Mouse (Mus musculus) frontal cortex, postnatal 36 days (tissue): ENCODE data around the gene Elavl1.

Source experiments
- DNase-seq, 2 experiments: peaks; one replicate each; pipeline ENCODE4 v3.0.0; 2022; ENCODE audit warnings: low spot score in 2 of 2

Gene Elavl1

DNA sequence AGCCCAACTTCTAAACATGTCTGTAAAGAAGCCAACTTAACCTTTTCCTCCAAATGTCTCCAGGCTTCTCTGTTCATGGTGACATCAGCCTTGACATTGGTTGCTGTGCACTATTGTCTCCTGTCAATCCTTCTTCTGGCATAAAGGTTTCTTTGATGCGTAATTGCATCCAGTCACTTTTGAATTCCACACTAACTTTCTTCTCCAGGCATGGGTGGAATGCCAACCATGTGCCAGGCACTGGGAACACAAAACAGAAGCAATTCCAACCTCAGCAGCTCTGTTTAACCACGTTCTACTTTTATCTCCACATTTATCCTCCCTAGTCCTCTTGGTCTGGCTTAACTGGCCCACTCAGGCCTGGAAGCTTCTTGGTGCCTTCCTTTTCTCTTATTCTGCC is 4.2 kb downstream of the Elavl1 start:
- DNase-seq = no peak

DNA sequence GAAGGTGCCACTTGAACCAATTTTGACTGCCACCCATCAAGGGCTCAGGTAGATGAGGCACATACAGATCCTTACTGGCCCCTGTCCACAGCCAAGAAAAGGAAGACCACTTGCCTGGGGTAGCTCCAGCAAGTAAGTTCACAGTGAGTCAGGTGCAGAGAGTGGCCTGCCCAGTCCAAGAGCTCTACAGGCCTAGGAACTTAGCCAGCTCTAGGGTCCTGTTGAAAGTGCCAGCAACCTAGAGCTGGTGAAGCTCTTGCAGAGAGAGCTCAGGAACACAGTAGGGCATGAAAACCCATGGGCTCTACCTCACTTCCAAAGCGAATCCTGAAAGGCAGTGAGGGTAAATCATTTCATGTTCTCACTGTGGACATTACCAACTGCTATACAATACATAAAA is 4.8 kb downstream of the Elavl1 start:
- DNase-seq = no peak

- DNase-seq = no peak
Measured at GRCm38 (mm10) chr8:4319573-4319872, 5.7 kb downstream of the Elavl1 start.

DNA sequence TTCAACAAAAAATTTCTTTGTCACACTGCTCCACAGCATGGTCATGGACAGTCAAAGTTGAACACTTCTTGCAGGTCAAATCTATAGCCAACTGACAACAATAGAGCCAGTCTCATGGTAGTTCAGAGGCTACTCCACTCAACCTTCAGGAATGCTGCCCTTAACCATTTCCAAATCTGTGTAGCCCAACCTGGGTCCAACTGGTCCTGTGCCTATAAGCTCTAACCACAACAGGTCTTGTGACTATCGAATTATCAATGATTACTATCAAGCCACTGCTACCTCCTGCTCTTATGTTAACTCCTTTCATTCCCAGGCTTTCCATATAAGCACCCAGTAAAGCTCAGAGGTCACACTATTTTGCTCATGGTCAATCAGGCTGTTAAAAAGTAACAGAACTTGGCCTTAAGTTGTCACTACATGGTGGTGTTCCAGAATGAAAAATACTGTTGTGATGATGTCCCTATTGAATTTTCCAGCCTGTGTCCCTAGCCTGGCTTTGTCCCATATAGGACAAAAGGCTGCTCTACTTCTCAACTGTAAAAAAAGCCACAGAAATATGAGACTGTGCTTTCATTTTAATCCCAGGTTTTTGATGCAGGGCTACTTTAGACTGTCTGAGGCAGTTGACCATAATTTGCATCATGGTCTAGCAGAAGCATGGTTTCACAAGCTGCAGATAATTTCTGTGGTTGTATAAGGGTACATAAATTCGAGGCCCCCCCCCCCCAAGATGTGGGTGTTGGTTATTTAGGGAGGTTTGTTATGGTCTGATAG is 6.2 kb downstream of the Elavl1 start:
- no peak for DNase-seq

DNA sequence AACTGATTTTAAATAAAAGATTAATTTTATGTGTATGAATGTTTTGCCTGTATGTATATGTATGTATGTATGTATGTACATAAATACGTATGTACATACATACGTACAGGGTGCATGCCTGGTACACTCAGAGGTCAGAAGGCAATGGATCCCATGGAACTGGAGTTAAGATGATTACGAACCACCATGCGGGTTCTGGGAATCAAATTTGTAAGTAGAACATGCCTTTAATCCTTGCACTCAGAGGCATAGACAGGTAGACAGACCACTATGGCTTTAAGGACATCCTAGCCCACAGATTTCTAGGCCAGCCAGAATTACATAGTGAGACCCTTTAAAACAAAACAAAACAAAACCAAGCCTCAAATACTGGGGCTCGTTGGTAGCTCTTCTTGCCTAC is 7.1 kb downstream of the Elavl1 start:
- DNase-seq = no peak

GRCm38 (mm10) chr8:4314852-4315251 is 10.4 kb downstream of the Elavl1 start:
- DNase-seq = no peak

DNA sequence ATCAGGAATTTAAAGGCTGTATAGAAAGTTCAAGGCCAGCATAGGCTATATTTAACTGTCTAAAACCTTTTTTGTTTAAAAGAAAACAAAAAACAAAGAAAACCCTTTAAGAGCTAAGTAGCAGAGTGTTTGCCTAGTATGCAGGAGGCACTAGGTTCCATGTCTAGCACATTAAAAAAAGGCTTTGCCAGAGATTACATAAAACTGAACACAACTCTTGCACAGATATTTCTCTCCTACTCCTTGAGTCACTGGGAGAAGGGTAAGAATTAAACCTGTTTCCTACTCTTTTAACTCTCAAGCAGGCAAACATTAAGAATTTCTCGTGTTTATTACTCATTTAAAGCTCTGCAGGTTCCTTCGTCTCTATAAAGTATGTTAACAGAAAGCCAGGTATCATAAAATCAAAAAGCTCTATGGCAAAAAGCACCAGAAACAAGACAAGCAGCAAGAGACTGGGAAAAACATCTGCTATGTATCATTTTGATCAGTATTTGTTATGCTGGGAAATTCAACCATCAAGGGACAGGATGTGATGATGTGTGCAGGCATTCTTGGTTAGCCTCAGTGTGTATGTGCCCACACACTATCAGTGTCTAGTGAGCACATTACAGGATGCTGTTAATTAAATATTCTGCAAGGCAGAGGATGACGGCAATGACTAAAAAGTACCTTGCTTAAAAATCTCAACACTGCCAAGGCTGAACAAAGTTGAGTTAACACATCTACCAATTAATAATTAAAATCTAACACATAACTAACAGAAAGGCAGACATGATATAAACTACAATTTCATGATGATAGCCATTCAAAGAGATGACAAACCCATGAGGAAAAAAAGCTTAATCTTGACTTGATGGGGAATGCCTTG is 11.7 kb downstream of the Elavl1 start:
- DNase-seq = no peak

- no peak for DNase-seq
Measured at GRCm38 (mm10) chr8:4312104-4312503, 13.1 kb downstream of the Elavl1 start.

DNA sequence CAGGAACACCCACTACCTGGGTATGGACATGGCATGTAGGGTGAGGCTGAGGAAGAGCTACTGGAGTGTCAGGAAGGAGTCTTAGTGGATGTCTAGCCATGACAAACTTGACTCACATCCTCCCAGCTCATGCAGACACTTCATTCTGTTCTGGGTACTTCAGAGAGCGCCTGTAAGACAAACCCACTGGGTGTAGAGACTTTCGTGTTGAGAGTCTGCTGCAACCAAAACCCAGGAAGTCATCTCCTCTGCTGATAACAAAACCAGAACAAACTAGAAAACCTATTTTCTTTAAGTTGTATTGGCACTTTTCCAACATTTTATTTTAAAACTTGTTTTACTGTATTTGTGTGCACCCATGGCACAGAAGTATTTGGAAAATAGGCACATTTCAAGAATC is 19.4 kb downstream of the Elavl1 start:
- DNase-seq = no peak

GRCm38 (mm10) chr8:4304124-4304547 is 21.1 kb downstream of the Elavl1 start:
- DNase-seq = no peak

GRCm38 (mm10) chr8:4297822-4298221 is 27.4 kb downstream of the Elavl1 start:
- DNase-seq = no peak

- no peak for DNase-seq
Measured at GRCm38 (mm10) chr8:4292738-4293137, 32.5 kb downstream of the Elavl1 start.

GRCm38 (mm10) chr8:4276111-4276465 is 49.1 kb downstream of the Elavl1 start:
- DNase-seq = no peak

DNA sequence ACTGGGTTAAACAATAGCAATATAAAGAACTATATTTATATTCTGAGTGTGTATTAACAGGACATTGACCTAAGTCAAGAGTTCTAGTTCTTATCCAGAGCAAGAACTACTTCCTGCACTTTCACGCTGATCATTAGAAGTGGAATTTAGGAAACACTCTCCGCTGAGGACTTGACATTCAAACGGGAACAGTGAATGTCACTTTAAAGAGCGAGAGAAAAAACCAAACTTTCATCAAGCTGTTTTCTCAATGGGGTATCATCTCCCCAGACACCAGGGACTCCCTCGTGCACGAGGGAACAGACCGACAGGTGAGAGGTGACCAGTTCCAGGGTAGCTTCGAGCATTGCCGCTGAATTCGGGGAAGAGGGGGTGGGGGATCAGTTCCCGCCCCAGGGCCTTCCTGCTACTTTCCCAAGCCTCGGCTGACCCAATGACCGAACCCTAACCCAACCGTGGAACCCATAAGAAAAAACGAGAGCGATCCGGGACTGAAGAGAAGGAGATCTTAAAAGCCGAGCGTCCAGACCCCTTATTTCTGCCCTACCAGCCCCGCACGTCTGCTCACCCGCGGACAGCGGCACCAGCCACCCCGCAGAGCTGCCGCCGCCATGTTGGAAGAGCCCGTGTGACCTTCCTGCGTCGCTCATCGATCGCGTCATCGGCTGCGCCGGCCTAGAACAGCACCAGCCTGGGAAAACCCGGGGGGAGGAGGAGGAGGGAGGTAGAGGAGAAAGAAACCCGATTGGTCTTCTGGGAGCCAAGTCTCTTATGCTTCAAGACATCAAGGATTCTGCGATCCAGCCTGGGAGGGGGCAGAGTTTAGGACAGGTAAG is 49.7 kb downstream of the Elavl1 start, which contains the start of gene Timm44:
Gene Timm44 (minus strand): TSS at position 639 of the 836 bp plus-strand sequence.
- DNase-seq = peak; percentile 95 to 97

DNA sequence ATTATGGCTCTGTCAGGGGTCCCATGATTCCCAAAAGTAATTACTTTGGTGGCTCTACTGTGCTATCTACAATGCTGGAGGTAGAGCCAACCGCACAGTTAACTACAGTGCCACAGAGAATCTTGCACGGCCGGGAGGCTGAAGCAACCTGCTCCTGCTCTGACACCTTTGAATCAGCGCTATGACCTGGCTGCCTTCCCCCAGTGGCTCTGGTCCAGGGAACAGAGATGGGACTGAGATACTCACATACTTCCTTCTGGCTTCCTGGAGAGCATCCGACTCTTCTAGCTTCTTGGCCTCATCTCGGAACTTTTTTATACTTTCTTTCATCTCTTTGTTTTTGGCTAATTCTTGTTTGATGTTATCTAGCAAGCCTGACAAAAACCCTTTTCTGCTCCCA is 55.6 kb downstream of the Elavl1 start:
- DNase-seq = no peak

GRCm38 (mm10) chr8:4267627-4268026 is 57.6 kb downstream of the Elavl1 start:
- no peak for DNase-seq

DNA sequence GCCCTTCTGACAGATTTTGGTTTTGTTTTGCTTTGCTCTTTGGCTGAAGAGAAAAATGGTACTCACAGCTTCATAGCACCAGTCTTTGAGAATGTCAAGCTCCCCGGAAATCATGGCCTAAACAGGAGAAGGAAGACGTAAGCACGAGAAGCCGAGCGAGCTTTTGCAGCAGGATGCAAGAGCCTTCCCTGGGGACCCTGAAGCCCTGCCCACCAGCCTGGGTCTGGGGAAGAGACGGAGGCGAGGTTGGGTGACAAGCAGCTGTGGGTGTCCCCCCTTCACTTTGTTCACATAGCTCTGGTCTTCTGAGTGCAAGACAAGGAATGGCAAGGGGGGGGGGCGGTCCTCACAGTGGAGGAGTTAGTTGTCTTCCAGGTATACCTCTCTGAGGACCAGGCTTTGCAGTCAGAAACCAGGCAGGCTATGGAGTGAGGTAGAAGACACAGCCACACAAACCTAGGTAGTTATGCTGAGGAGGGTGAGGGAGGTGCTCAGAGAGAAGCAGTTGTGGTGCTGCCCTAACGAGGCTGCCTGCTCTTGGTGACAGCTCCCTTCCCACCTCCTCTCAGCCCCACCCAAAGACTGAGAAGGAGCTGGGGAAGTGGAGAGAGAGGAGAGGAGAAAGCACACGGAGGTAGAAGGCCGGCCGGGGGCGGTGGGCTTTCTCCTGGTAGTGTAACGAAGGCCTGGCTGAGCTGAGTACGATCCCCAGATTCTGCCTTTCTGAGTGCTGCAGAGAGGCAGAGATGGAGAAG is 59.9 kb downstream of the Elavl1 start:
- DNase-seq = no peak

DNA sequence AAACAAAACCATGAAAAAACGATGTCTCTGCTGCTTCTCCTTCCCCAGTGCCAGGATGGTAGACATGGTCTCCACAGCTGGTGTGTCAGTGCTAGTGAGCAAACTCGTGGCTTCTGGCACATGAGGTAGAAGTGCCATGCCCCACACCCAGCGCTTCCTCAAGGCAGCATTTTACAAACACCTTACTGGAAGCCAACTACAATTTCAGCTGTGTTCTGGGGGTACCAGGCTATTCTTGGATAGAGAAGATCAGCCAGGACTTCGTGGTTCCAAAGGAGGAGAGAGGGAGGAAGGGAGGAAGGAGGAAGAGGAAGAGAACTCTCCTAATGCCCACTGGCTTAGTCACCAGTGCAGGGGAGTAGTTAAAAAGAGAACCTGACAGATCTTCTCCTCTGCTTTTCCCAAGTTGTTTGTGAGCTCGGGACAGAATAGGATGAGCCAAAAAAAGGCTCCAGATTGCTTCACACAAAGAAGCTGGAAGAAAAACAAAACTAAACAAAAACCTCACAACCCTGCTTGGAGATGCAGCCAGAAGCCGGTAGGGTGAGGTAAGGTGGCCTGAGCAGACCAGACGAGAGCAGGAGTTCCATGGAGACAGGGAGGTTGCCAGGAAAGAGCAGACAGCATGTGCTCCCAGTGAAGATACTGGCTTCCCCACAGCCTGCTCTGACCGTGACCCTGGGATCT is 62.0 kb downstream of the Elavl1 start:
- peak in 1 of 2 experiments; percentile 50 for DNase-seq

GRCm38 (mm10) chr8:4259805-4260170 is 65.4 kb downstream of the Elavl1 start:
- DNase-seq = no peak

GRCm38 (mm10) chr8:4259125-4259804 is 65.9 kb downstream of the Elavl1 start, which contains the start of gene Ctxn1:
Ctxn1 (minus strand) TSS chr8:4259274.
- peak; percentile 93 for DNase-seq
